ENCODE assay signal across 8 mouse cellular contexts in the genomic region with DNA sequence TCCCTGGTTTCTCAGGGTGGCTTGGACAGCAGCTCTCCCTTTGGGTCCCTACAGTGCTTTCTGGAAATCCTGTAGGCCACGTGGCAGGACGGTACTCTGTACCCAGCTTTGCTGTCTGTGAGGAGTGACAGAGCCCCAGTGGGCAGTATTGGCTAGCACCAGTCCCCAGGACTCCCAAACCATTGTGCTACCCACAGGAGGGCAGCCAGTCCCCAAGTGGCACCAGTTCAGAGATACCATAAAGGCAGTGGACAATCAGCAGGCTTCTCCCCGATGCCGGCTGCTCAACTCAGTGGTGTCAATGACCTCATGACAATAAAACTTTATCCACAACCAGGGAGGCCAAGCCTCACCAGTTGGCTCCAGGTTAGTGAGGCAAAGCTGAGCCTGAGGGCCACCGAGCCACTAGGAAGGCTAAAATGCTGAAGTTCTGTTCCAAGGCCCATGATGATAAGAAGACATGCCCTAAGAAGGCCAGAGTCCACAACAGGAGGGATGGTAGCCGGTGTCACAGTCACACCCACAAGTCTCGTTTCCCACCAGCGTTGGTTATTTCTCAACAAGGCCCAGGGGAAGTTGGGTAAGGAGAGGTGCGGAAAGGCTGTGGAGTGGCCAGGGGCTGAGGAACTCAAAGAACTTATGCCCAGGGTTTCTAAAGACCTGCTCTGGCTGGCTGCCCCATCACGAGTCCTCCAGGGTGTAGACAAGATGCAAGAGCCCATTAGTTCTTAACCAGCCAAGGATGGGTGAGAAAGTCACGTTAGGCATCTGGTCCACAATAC. TPM values are rescaled to one million over a fixed set of nuclear protein-coding genes. Genes with fewer than 3 reads are reported as not detected.
A peak's percentile ranks its signal among the peaks of the same experiment; 100 is the strongest.
DNase-seq lines count a peak whose midpoint lies in the region; ATAC-seq and TF ChIP-seq lines count a peak whose summit lies in the region.

No protein-coding gene starts in this region.

- DNase-seq in kidney, postnatal 4 days = no peak
- no peak for DNase-seq in layer of hippocampus, postnatal 25 days (ENCODE audit: extremely low spot score in 1 of 2, low spot score in 1 of 2)
- DNase-seq in embryo, embryonic 10.5 days (ENCODE audit: low spot score) = no peak

- WGBS in kidney, embryonic 16.5 days = 76% methylated on average over 11 of the region's 11 CpGs
- WGBS in limb, embryonic 15.5 days = 76% methylated on average over 11 of the region's 11 CpGs
- 88% methylated on average over 11 of the region's 11 CpGs for WGBS in neural tube, embryonic 14.5 days

- H3K27ac ChIP-seq in kidney, embryonic 16.5 days (ENCODE audit: low read length) = no peak overlapping the region
- H3K27ac ChIP-seq in embryonic fibroblast, embryonic 13.5 days (ENCODE audit: insufficient read depth, low read length) = no peak overlapping the region
- H3K27ac ChIP-seq in limb, embryonic 15.5 days = no peak overlapping the region
- no peak overlapping the region for H3K27ac ChIP-seq in neural tube, embryonic 14.5 days (ENCODE audit: low read depth, low read length)

- peaks cover 33% of the 10 kb centered on the region for H3K36me3 ChIP-seq in kidney, embryonic 16.5 days (ENCODE audit: insufficient read depth, low read length)
- peaks cover 46% of the 10 kb centered on the region for H3K36me3 ChIP-seq in limb, embryonic 15.5 days
- peaks cover 26% of the 10 kb centered on the region for H3K36me3 ChIP-seq in neural tube, embryonic 14.5 days (ENCODE audit: control insufficient read depth, insufficient read depth, low read length)

- peaks cover 16% of the 10 kb centered on the region for H3K4me1 ChIP-seq in kidney, embryonic 16.5 days (ENCODE audit: insufficient read depth, low read length)
- H3K4me1 ChIP-seq in embryonic fibroblast, embryonic 13.5 days (ENCODE audit: control insufficient read depth, insufficient read depth, low read length) = no peaks in the 10 kb centered on the region
- H3K4me1 ChIP-seq in limb, embryonic 15.5 days = peaks cover 37% of the 10 kb centered on the region
- peaks cover 19% of the 10 kb centered on the region for H3K4me1 ChIP-seq in neural tube, embryonic 14.5 days (ENCODE audit: control insufficient read depth, insufficient read depth, low read length)

- peak overlapping the region; percentile 95 for H3K4me2 ChIP-seq in kidney, embryonic 16.5 days (replicated peaks; ENCODE audit: low read depth, low read length)
- peak overlapping the region; percentile 95 for H3K4me2 ChIP-seq in limb, embryonic 15.5 days
- peak overlapping the region; percentile 92; the same call in 1 of the 2 replicates for H3K4me2 ChIP-seq in neural tube, embryonic 14.5 days (ENCODE audit: low read depth, low read length)

- no peak for ATAC-seq in kidney, embryonic 16.5 days (ENCODE audit: low FRiP score, low TSS enrichment)
- ATAC-seq in limb, embryonic 15.5 days (ENCODE audit: insufficient number of reproducible peaks, low FRiP score, low TSS enrichment, low read depth) = no peak
- no peak for ATAC-seq in neural tube, embryonic 14.5 days (ENCODE audit: low read depth)
- no peak for ATAC-seq in inflammation-experienced regulatory T-cells, adult 6 months

- H3K9me3 ChIP-seq in kidney, embryonic 16.5 days (ENCODE audit: low read length) = no peaks in the 10 kb centered on the region
- no peaks in the 10 kb centered on the region for H3K9me3 ChIP-seq in limb, embryonic 15.5 days
- no peaks in the 10 kb centered on the region for H3K9me3 ChIP-seq in neural tube, embryonic 14.5 days (ENCODE audit: control insufficient read depth, low read length)

- no peak for TF ChIP-seq POLR2A in embryonic fibroblast, embryonic 13.5 days (IDR thresholded peaks at IDR 0.05; ENCODE audit: low read depth, low read length)

- peak overlapping the region; percentile 93; the same call in 1 of the 2 replicates for H3K9ac ChIP-seq in kidney, embryonic 16.5 days (replicated peaks; ENCODE audit: low read length)
- H3K9ac ChIP-seq in limb, embryonic 15.5 days = peak overlapping the region; percentile 87; the same call in 1 of the 2 replicates
- H3K9ac ChIP-seq in neural tube, embryonic 14.5 days (replicated peaks; ENCODE audit: low read depth, low read length) = peak overlapping the region; percentile 76; the same call in 1 of the 2 replicates

- no peaks in the 10 kb centered on the region for H3K27me3 ChIP-seq in kidney, embryonic 16.5 days (ENCODE audit: insufficient read depth, low read length)
- no peaks in the 10 kb centered on the region for H3K27me3 ChIP-seq in limb, embryonic 15.5 days
- no peaks in the 10 kb centered on the region for H3K27me3 ChIP-seq in neural tube, embryonic 14.5 days (ENCODE audit: control insufficient read depth, insufficient read depth, low read length)

- H3K4me3 ChIP-seq in kidney, embryonic 16.5 days (ENCODE audit: low read length) = peak overlapping the region; percentile 83
- H3K4me3 ChIP-seq in embryonic fibroblast, embryonic 13.5 days (ENCODE audit: insufficient read depth, low read length) = peak overlapping the region; percentile 99; the same call in 1 of the 2 replicates
- H3K4me3 ChIP-seq in limb, embryonic 15.5 days = peak overlapping the region; percentile 90
- no peak overlapping the region for H3K4me3 ChIP-seq in neural tube, embryonic 14.5 days (ENCODE audit: low read depth, low read length)

- TF ChIP-seq CTCF in embryonic fibroblast, embryonic 13.5 days (IDR thresholded peaks at IDR 0.05; ENCODE audit: borderline replicate concordance, insufficient read depth, low read length) = no peak

RNA-seq across cellular contexts. Expression of a gene that starts 1.7 kb away (rescaled TPM):
- polyA plus RNA-seq in kidney, embryonic 16.5 days (2015; fragmentation: Nextera tagmentation; extraction: Ambion mirVana) = 107 and 112 TPM in 2 replicates
- polyA plus RNA-seq in embryonic fibroblast, embryonic 13.5 days (2011; ENCODE audit: insufficient read length, low read depth, missing spikeins) = 61.5 and 62.8 TPM in 2 replicates
- 94.0 and 95.1 TPM in 2 replicates for polyA plus RNA-seq in limb, embryonic 15.5 days (2015; fragmentation: Nextera tagmentation; extraction: Ambion mirVana)
- polyA plus RNA-seq in neural tube, embryonic 14.5 days (2014; fragmentation: Nextera tagmentation; extraction: Ambion mirVana) = 62.6 and 62.7 TPM in 2 replicates
- total RNA-seq in layer of hippocampus, postnatal 25 days (2021) = 10 to 100 TPM; 83.0 to 94.6 TPM
- 10 to 100 TPM; 34.3 to 41.1 (median 36.9) TPM for polyA plus RNA-seq in inflammation-experienced regulatory T-cells, adult 6 months (2017; shearing (Covaris generic))

RNA-seq across cellular contexts. Expression of a gene that starts 5.5 kb away (rescaled TPM):
- 1.5 and 1.7 TPM in 2 replicates for polyA plus RNA-seq in kidney, embryonic 16.5 days (2015; fragmentation: Nextera tagmentation; extraction: Ambion mirVana)
- polyA plus RNA-seq in embryonic fibroblast, embryonic 13.5 days (2011; ENCODE audit: insufficient read length, low read depth, missing spikeins) = not detected in 2 replicates
- 0.67 and 0.72 TPM in 2 replicates for polyA plus RNA-seq in limb, embryonic 15.5 days (2015; fragmentation: Nextera tagmentation; extraction: Ambion mirVana)
- polyA plus RNA-seq in neural tube, embryonic 14.5 days (2014; fragmentation: Nextera tagmentation; extraction: Ambion mirVana) = 0.29 and 0.79 TPM in 2 replicates
- under 1 TPM; 0.35 to 0.54 TPM for total RNA-seq in layer of hippocampus, postnatal 25 days (2021)
- polyA plus RNA-seq in inflammation-experienced regulatory T-cells, adult 6 months (2017; shearing (Covaris generic)) = 10 to 100 TPM; 49.1 to 93.2 (median 50.3) TPM

RNA-seq across cellular contexts. Expression of a gene that starts 11.9 kb away (rescaled TPM):
- polyA plus RNA-seq in kidney, embryonic 16.5 days (2015; fragmentation: Nextera tagmentation; extraction: Ambion mirVana) = 0.29 and 0.67 TPM in 2 replicates
- 4.4 and 4.5 TPM in 2 replicates for polyA plus RNA-seq in embryonic fibroblast, embryonic 13.5 days (2011; ENCODE audit: insufficient read length, low read depth, missing spikeins)
- polyA plus RNA-seq in limb, embryonic 15.5 days (2015; fragmentation: Nextera tagmentation; extraction: Ambion mirVana) = 1.1 and 1.3 TPM in 2 replicates
- 50.6 and 64.4 TPM in 2 replicates for polyA plus RNA-seq in neural tube, embryonic 14.5 days (2014; fragmentation: Nextera tagmentation; extraction: Ambion mirVana)
- total RNA-seq in layer of hippocampus, postnatal 25 days (2021) = 100 to 1,000 TPM; 255 to 311 TPM
- polyA plus RNA-seq in inflammation-experienced regulatory T-cells, adult 6 months (2017; shearing (Covaris generic)) = 1 to 10 TPM; 1.1 to 1.4 (median 1.2) TPM

RNA-seq across cellular contexts. Expression of a gene that starts 29.6 kb away (rescaled TPM):
- polyA plus RNA-seq in kidney, embryonic 16.5 days (2015; fragmentation: Nextera tagmentation; extraction: Ambion mirVana) = 0.70 and 0.98 TPM in 2 replicates
- polyA plus RNA-seq in embryonic fibroblast, embryonic 13.5 days (2011; ENCODE audit: insufficient read length, low read depth, missing spikeins) = 0.83 TPM in 1 of 2 replicates, not detected in the other
- 7.3 and 7.9 TPM in 2 replicates for polyA plus RNA-seq in limb, embryonic 15.5 days (2015; fragmentation: Nextera tagmentation; extraction: Ambion mirVana)
- polyA plus RNA-seq in neural tube, embryonic 14.5 days (2014; fragmentation: Nextera tagmentation; extraction: Ambion mirVana) = 0.40 and 1.9 TPM in 2 replicates
- 1 to 10 TPM; 2.4 to 3.2 TPM for total RNA-seq in layer of hippocampus, postnatal 25 days (2021)
- polyA plus RNA-seq in inflammation-experienced regulatory T-cells, adult 6 months (2017; shearing (Covaris generic)) = 100 to 1,000 TPM in 1 of 3 experiments, 10 to 100 TPM in 2; 23.1 to 102 (median 24.3) TPM

RNA-seq across cellular contexts. Expression of a gene that starts 39.0 kb away (rescaled TPM):
- polyA plus RNA-seq in kidney, embryonic 16.5 days (2015; fragmentation: Nextera tagmentation; extraction: Ambion mirVana) = 87.8 and 92.0 TPM in 2 replicates
- polyA plus RNA-seq in embryonic fibroblast, embryonic 13.5 days (2011; ENCODE audit: insufficient read length, low read depth, missing spikeins) = 64.3 and 84.8 TPM in 2 replicates
- 138 and 146 TPM in 2 replicates for polyA plus RNA-seq in limb, embryonic 15.5 days (2015; fragmentation: Nextera tagmentation; extraction: Ambion mirVana)
- 21.9 and 25.0 TPM in 2 replicates for polyA plus RNA-seq in neural tube, embryonic 14.5 days (2014; fragmentation: Nextera tagmentation; extraction: Ambion mirVana)
- total RNA-seq in layer of hippocampus, postnatal 25 days (2021) = 10 to 100 TPM; 59.5 to 66.8 TPM
- polyA plus RNA-seq in inflammation-experienced regulatory T-cells, adult 6 months (2017; shearing (Covaris generic)) = 10 to 100 TPM; 13.8 to 17.2 (median 15.0) TPM

Comparison
In these comparisons a context has a peak if more than half of its experiments do, and no peak if none do; other contexts are left out.
1. RNA of a gene that starts 5.5 kb away (polyA plus RNA-seq): 49.1 to 93.2 TPM in inflammation-experienced regulatory T-cells, adult 6 months; 1.5 to 1.7 TPM in kidney, embryonic 16.5 days, 0.67 to 0.72 TPM in limb, embryonic 15.5 days, 0.29 to 0.79 TPM in neural tube, embryonic 14.5 days and not detected in embryonic fibroblast, embryonic 13.5 days; every median in the first group is over 10 times any median in the second.
2. Peak in every context shown above with its lines, with median percentiles within 50 percentile points of each other: H3K4me2 ChIP-seq and H3K9ac ChIP-seq.